Mouse (Mus musculus) C2C12 (cell line): ENCODE results near the gene Pde6d. TPM values are rescaled to one million over a fixed set of nuclear protein-coding genes. Genes with fewer than 3 reads are reported as not detected.

ENCODE experiments used
- H3K27me3 ChIP-seq: one replicate; pipeline ENCODE4 v1.6.1; 2011; ENCODE audit not compliant: control insufficient read depth, insufficient read depth, insufficient read length
- H3K36me3 ChIP-seq: one replicate; pipeline ENCODE4 v1.6.1; 2011; ENCODE audit not compliant: control insufficient read depth, insufficient read depth
- H3K4me3 ChIP-seq: one replicate; pipeline ENCODE4 v1.5.1; 2011; ENCODE audit warnings: mild to moderate bottlenecking, control low read depth; ENCODE audit not compliant: poor library complexity, insufficient read depth, severe bottlenecking
- H3K79me2 ChIP-seq: one replicate; pipeline ENCODE4 v1.6.1; 2011; ENCODE audit not compliant: control insufficient read depth, insufficient read depth
- H3K79me3 ChIP-seq: one replicate; pipeline ENCODE4 v1.6.1; 2011; ENCODE audit warnings: low read depth, control low read depth
- H3ac ChIP-seq: one replicate; pipeline ENCODE3; 2011; ENCODE audit warnings: low read depth; ENCODE audit not compliant: control insufficient read depth, insufficient read length
- CEBPB ChIP-seq: IDR thresholded peaks from one replicate; pipeline ENCODE4 v1.6.1; 2011; ENCODE audit warnings: low read depth, mild to moderate bottlenecking, control low read depth, moderate library complexity
- CTCF ChIP-seq: IDR thresholded peaks from one replicate; pipeline ENCODE4 v1.5.1; 2011; ENCODE audit not compliant: control insufficient read depth, insufficient read depth, insufficient read length
- FOSL1 ChIP-seq: IDR thresholded peaks from one replicate; pipeline ENCODE4 v1.8.0; 2011; ENCODE audit warnings: mild to moderate bottlenecking, low read length; ENCODE audit not compliant: poor library complexity, insufficient read depth, severe bottlenecking
- MAX ChIP-seq: IDR thresholded peaks from one replicate; pipeline ENCODE4 v1.6.1; 2011; ENCODE audit warnings: mild to moderate bottlenecking, control low read depth
- MYOD1 ChIP-seq: IDR thresholded peaks from one replicate; pipeline ENCODE4 v1.6.1; 2011; ENCODE audit warnings: low read depth; ENCODE audit not compliant: control insufficient read depth, insufficient read length
- MYOG ChIP-seq: IDR thresholded peaks from one replicate; pipeline ENCODE4 v1.6.1; 2011; ENCODE audit not compliant: control insufficient read depth, insufficient read length; ENCODE audit errors: extremely low read depth
- USF1 ChIP-seq: IDR thresholded peaks from one replicate; pipeline ENCODE4 v1.6.1; 2011; ENCODE audit warnings: low read depth, mild to moderate bottlenecking, control low read depth, moderate library complexity
- polyA plus RNA-seq: library from polyadenylated mRNA; unstranded; fragments of >200 nt; fragmentation: generic; extraction: Trizol; gene quantifications from one replicate; pipeline ENCODE4 v1.2.1, GENCODE M21; 2012; ENCODE audit warnings: missing spikeins

Gene Pde6d
- polyA plus RNA-seq, 1 experiment, result 41.8 TPM

DNA sequence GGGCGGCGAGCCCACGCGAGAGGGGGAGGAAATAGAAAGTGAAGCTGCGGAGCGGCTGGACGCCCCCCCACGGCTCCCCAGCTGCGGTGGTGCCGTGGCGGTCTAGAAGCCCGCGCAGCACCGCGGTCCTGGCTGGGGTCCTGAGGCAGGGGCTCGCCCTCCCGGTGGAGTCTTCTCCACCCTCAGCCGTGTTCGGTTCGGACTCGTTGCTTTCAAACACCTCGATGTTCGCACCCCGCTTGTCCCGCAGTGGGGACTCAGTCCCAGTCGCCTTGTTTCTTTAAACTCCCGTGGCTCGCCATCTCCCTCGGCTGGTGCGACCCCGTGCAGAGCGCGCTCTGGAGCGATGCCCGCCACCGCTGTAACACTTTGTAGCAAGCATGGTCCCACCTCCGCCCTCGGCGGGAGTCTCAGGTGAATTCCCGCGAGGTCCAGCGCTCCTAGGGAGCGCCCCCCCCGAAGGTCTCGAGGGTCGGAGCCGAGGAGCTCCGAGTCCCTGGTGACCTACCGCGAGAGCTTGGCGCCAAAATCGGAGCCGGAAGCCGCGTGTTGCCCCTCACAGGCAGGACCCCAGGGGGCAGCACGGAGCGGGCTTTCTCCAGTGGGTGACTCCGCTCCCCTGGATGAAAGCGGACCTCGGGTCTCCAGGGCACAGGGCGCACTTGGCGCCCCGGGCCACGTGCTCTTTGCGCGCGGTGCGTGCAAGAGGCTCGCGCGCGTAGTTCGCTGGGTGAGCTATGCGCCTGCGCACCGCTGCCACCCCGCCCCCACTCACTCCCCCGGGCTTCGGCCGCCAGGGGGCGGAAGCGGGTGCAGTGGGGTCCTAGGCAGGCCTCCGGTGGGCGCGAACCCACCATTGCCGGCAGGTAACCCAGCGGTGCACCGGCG lies 54.6 kb downstream of the Pde6d start:
- H3K27me3 ChIP-seq, result no peaks in the 10 kb centered on the region
- TF ChIP-seq USF1, result peak; percentile 58
- peak; percentile 99 for TF ChIP-seq MAX
- no peak for TF ChIP-seq MYOD1
- TF ChIP-seq CTCF, result peak; percentile 90
- H3K79me2 ChIP-seq, result peaks cover 59% of the 10 kb centered on the region
- peak overlapping the region; percentile 99 for H3ac ChIP-seq
- H3K4me3 ChIP-seq, result peak overlapping the region; percentile 98
- peaks cover 45% of the 10 kb centered on the region for H3K79me3 ChIP-seq
- H3K36me3 ChIP-seq, result peaks cover 39% of the 10 kb centered on the region

DNA sequence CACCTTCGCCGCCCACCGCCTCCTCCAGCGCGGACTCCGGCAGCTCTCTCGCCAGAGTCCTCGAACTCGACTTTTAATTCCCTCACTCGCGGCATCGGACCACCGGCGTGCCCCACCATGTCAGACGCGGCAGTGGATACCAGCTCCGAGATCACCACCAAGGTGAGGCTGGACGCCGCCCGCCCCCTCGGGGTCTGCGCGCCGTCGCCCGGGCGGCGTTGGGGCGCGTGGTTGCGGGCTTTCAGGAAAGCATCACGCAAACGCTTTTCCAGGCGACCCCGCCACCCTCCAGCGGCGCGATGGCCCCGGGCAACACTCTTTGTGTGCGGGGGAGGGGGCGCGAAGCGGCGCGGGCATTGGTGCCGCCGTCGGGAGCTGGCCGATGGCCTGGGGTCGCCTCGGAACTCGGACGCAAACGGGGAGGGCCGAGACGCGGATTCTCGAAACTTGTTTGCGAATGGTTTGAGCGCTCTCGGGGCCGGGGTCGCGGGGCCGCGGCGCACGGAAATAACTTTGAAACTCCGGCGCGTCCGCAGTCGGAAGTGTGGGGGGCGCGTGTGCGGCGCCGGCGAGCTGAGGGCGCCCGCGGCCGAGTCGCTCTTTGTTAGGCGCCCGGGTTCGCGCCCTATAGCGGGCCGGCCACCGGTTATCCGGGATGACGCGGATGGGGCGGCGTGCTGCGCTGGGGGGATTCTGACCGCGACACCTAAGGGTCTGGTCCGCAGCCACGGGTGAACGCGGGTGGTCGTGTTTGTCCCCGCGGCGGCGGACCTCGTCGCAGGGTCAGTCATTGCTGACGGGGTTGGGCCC lies 55.4 kb downstream of the Pde6d start:
- TF ChIP-seq FOSL1 (no peak), CTCF (no peak)
- peak overlapping the region; percentile 99 for H3ac ChIP-seq
- peaks cover 53% of the 10 kb centered on the region for H3K79me2 ChIP-seq
- H3K79me3 ChIP-seq, result peaks cover 42% of the 10 kb centered on the region
- H3K4me3 ChIP-seq, result peak overlapping the region; percentile 98
- H3K36me3 ChIP-seq, result peaks cover 35% of the 10 kb centered on the region
- H3K27me3 ChIP-seq, result no peaks in the 10 kb centered on the region

DNA sequence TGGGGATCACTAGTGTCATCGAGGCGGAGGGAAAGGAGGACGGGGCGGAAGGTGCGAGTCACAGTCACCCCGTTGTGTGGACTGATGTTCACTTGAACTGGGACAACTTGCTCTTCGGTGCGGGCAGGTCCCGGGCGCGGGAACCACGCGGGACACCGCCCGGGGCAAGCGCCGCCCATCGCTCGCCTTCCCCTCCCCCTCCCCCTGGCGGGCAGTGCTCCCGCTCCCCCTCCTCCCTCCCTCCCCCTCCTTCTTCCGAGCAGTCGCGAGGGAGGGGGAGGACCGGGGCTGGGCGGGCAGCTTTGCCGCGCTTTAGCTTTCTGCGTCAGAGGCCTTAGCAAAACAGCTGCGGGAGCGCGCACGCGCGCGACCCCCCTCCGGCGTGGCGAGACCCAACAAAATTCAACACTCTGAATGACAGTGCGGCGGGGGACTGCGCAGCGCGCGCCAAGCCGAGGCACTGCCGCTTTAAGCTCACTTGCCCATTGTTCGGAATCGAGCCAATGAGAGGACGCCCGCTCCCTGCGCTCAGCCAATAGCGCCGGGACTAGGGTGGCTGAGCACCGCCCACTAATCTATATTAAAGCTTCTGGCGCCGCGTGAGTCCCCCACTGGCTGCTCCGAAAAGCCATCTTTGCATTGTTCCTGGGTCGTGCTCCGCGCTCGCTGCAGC lies 56.2 kb downstream of the Pde6d start, which contains the start of gene Ptma:
TSS of gene Ptma (plus strand) at position 611 of the 673 bp plus-strand sequence.
- peaks cover 46% of the 10 kb centered on the region for H3K79me2 ChIP-seq
- H3K27me3 ChIP-seq, result no peaks in the 10 kb centered on the region
- H3ac ChIP-seq, result peak within 1 kb of the TSS; percentile 99
- H3K36me3 ChIP-seq, result peaks cover 31% of the 10 kb centered on the region
- peak within 1 kb of the TSS; percentile 98 for H3K4me3 ChIP-seq
- peaks cover 41% of the 10 kb centered on the region for H3K79me3 ChIP-seq
- TF ChIP-seq MYOG, result no peak
- peak; percentile 71 for TF ChIP-seq MAX

DNA sequence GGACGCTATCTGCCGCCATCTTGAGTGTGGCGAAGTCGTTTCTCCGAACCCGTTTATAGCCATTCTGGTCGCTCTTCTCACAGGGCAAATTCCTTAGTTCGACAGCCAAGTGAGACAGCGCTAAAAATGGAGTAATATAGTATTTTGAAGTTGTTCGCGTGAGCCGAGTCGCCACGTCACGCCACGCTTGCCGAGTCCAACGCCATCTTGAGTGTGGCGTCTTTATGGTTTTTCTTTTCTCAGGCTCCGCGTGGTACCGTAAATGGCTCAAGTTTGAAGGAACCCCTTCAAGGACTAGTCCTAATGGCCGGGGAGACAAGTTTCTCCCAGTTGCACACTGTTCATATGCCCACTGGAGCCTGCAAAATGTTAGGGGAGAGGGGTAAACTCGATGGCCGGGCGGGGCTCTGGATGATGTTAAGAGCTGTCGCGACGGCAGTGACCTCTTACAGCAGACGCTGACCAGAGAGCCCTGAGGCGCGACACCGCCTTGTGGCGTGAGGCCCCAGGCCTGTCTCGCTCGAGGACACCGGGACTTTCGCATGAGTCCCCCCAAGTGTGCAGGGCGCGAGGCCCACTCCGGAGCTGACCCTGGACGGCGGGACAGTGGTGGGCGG lies 56.8 kb downstream of the Pde6d start:
- H3ac ChIP-seq, result peak overlapping the region; percentile 98
- peaks cover 34% of the 10 kb centered on the region for H3K79me3 ChIP-seq

DNA sequence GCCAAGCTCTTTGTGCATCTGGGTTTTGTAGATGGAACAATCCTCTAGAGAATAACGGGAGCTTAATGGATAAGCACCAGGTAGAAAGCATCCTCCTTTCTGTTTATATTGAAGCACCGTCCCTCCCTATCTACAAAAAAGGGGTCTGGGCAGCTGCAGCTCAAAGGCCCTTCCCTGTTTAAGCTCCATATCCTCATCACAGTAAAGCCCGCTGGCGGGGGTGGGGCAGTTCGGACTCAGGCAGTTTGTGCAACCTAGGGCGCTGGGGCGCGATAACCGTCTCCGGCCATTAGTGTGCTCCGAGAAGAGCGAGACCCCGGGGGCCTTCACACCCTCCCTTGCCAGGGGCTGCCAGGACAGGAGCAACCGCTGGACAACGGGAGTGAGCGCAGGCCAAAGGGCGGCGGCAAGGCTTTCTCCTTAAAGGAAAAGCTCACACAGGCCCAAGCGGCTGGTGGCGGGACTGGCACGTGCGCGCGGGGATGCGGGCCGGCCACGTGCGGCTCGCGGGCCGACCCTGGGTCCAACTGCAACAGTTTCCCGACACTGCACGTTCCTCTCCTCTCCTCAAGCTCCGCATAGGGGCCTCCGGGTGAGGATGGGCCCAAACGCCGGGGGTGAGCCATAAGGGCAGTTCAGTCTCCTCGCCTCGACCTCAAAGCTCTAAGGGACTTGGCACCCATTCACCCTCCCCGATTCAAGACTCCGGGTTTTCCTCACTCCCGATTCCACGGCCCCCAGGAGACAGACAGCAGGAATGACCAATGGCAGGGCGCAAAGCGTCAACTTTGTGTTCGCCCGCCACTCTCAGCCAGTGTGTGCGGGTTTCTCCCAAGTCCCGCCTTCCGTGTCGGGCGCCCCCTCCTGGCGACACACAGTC lies 57.6 kb downstream of the Pde6d start:
- peaks cover 22% of the 10 kb centered on the region for H3K36me3 ChIP-seq
- H3K4me3 ChIP-seq, result no peak overlapping the region
- peaks cover 32% of the 10 kb centered on the region for H3K79me3 ChIP-seq
- TF ChIP-seq MAX (no peak), CTCF (peak; percentile 97)
- H3K27me3 ChIP-seq, result no peaks in the 10 kb centered on the region
- peaks cover 34% of the 10 kb centered on the region for H3K79me2 ChIP-seq
- H3ac ChIP-seq, result peak overlapping the region; percentile 33

More for the DNA sequence above, 56.8 kb downstream of the Pde6d start:
- peaks cover 24% of the 10 kb centered on the region for H3K36me3 ChIP-seq
- H3K4me3 ChIP-seq, result peak overlapping the region; percentile 44
- TF ChIP-seq CTCF, result no peak
- TF ChIP-seq CEBPB, result no peak
- peak; percentile 36 for TF ChIP-seq MAX
- no peaks in the 10 kb centered on the region for H3K27me3 ChIP-seq
- peaks cover 39% of the 10 kb centered on the region for H3K79me2 ChIP-seq
